Mouse (Mus musculus) megakaryocyte, embryonic 14.5 days (primary cell): Measurements from ENCODE around the gene Ccdc167.

Source experiments
- FLI1 ChIP-seq: IDR thresholded peaks from 2 replicates; pipeline ENCODE4 v1.6.1; 2012; ENCODE audit warnings: low read length, inconsistent platforms, mixed read lengths
- GATA1 ChIP-seq: IDR thresholded peaks from 3 replicates; pipeline ENCODE4 v1.6.1; 2012; ENCODE audit warnings: mixed read lengths, low read length, inconsistent platforms, borderline replicate concordance

GRCm38 (mm10) chr17:29728082-29728481 is 11.2 kb upstream of the Ccdc167 start:
- no peak for TF ChIP-seq GATA1
- no peak for TF ChIP-seq FLI1
